In genomic region chr7:102506848-102507247, GRCm38 (mm10) we compare ENCODE assay signal across 7 mouse cellular contexts. TPM values are rescaled to one million over a fixed set of nuclear protein-coding genes. Genes with fewer than 3 reads are reported as not detected.
A peak's percentile ranks its signal among the peaks of the same experiment; 100 is the strongest.
DNase-seq lines count a peak whose midpoint lies in the region; ATAC-seq lines count a peak whose summit lies in the region.

No protein-coding gene starts in this region.

- intact Hi-C loops in left cerebral cortex, postnatal 14 days (cut with DNase I), result loop anchor here (5.0 kb wide), 1 partner anchor 1365 kb away; no protein-coding TSS in a partner anchor

- no peaks in the 10 kb centered on the region for H3K4me1 ChIP-seq in intestine, embryonic 16.5 days (ENCODE audit: control insufficient read depth, insufficient read depth, low read length)
- H3K4me1 ChIP-seq in midbrain, embryonic 11.5 days (ENCODE audit: control insufficient read depth, insufficient read depth, low read length), result no peaks in the 10 kb centered on the region

- H3K27ac ChIP-seq in intestine, embryonic 16.5 days (ENCODE audit: low read length), result no peak overlapping the region
- no peak overlapping the region for H3K27ac ChIP-seq in midbrain, embryonic 11.5 days (ENCODE audit: low read depth, low read length)

- H3K9ac ChIP-seq in intestine, embryonic 16.5 days (ENCODE audit: low read depth, low read length), result no peak overlapping the region
- no peak overlapping the region for H3K9ac ChIP-seq in midbrain, embryonic 11.5 days (ENCODE audit: low read length)

- H3K27me3 ChIP-seq in intestine, embryonic 16.5 days (replicated peaks; ENCODE audit: control insufficient read depth, insufficient read depth, low read length), result no peaks in the 10 kb centered on the region
- no peaks in the 10 kb centered on the region for H3K27me3 ChIP-seq in midbrain, embryonic 11.5 days (ENCODE audit: control insufficient read depth, insufficient read depth, low read length)

- ATAC-seq in common myeloid progenitor, adult 5-6 weeks (replicated peaks; ENCODE audit: low read depth, poor library complexity, severe bottlenecking), result peak; percentile 98
- ATAC-seq in intestine, embryonic 16.5 days, result peak; percentile 74
- ATAC-seq in midbrain, embryonic 11.5 days (ENCODE audit: low FRiP score), result peak; percentile 73

- DNase-seq in adipocyte (ENCODE audit: low spot score), result peak; percentile 70
- DNase-seq in gastrocnemius, adult 8-10 months (ENCODE audit: low spot score in 2 of 2), result peak; percentile 47 to 49
- peak; percentile 86 to 87 for DNase-seq in left cerebral cortex, postnatal 14 days (ENCODE audit: low spot score in 2 of 2)
- DNase-seq in midbrain, embryonic 11.5 days (ENCODE audit: low spot score, missing footprints), result peak; percentile 98
- peak; percentile 46 for DNase-seq in skeletal muscle tissue, adult 2 months (ENCODE audit: low read depth, low spot score)

- no peak overlapping the region for H3K4me3 ChIP-seq in intestine, embryonic 16.5 days (ENCODE audit: low read length)
- H3K4me3 ChIP-seq in midbrain, embryonic 11.5 days (ENCODE audit: low read depth, low read length), result no peak overlapping the region

- no peaks in the 10 kb centered on the region for H3K36me3 ChIP-seq in intestine, embryonic 16.5 days (ENCODE audit: control insufficient read depth, insufficient read depth, low read length)
- no peaks in the 10 kb centered on the region for H3K36me3 ChIP-seq in midbrain, embryonic 11.5 days (ENCODE audit: control insufficient read depth, insufficient read depth, low read length)

- no peak overlapping the region for H3K4me2 ChIP-seq in intestine, embryonic 16.5 days (ENCODE audit: low read depth, low read length)
- no peak overlapping the region for H3K4me2 ChIP-seq in midbrain, embryonic 11.5 days

- no peaks in the 10 kb centered on the region for H3K9me3 ChIP-seq in intestine, embryonic 16.5 days (ENCODE audit: control insufficient read depth, low read length)
- H3K9me3 ChIP-seq in midbrain, embryonic 11.5 days (ENCODE audit: control insufficient read depth, low read length), result no peaks in the 10 kb centered on the region

- WGBS in intestine, embryonic 16.5 days, result 45% methylated on average over 3 of the region's 3 CpGs
- 53% methylated on average over 3 of the region's 3 CpGs for WGBS in midbrain, embryonic 11.5 days

RNA-seq across cellular contexts. Expression of gene Olfr545, which starts 7.5 kb away (rescaled TPM):
- not detected in 2 replicates for total RNA-seq in common myeloid progenitor, adult 5-6 weeks (2017)
- not detected for total RNA-seq in gastrocnemius, adult 8-10 months (2022)
- polyA plus RNA-seq in intestine, embryonic 16.5 days (2015; fragmentation: Nextera tagmentation; extraction: Ambion mirVana), result not detected in 2 replicates
- not detected for total RNA-seq in left cerebral cortex, postnatal 14 days (2021)
- polyA plus RNA-seq in midbrain, embryonic 11.5 days (2014; fragmentation: Nextera tagmentation; extraction: Ambion mirVana), result 0.16 TPM in 1 of 2 replicates, not detected in the other

RNA-seq across cellular contexts. Expression of gene Olfr544, which starts 18.7 kb away (rescaled TPM):
- total RNA-seq in common myeloid progenitor, adult 5-6 weeks (2017), result not detected in 2 replicates
- not detected for total RNA-seq in gastrocnemius, adult 8-10 months (2022)
- polyA plus RNA-seq in intestine, embryonic 16.5 days (2015; fragmentation: Nextera tagmentation; extraction: Ambion mirVana), result 0.04 TPM in 1 of 2 replicates, not detected in the other
- total RNA-seq in left cerebral cortex, postnatal 14 days (2021), result not detected
- polyA plus RNA-seq in midbrain, embryonic 11.5 days (2014; fragmentation: Nextera tagmentation; extraction: Ambion mirVana), result 0.04 and 0.10 TPM in 2 replicates

RNA-seq across cellular contexts. Expression of gene Olfr543, which starts 25.4 kb away (rescaled TPM):
- total RNA-seq in common myeloid progenitor, adult 5-6 weeks (2017), result not detected in 2 replicates
- total RNA-seq in gastrocnemius, adult 8-10 months (2022), result not detected
- polyA plus RNA-seq in intestine, embryonic 16.5 days (2015; fragmentation: Nextera tagmentation; extraction: Ambion mirVana), result 0.09 and 0.16 TPM in 2 replicates
- not detected for total RNA-seq in left cerebral cortex, postnatal 14 days (2021)
- 0.25 and 0.33 TPM in 2 replicates for polyA plus RNA-seq in midbrain, embryonic 11.5 days (2014; fragmentation: Nextera tagmentation; extraction: Ambion mirVana)

RNA-seq across cellular contexts. Expression of gene Olfr547, which starts 27.7 kb away (rescaled TPM):
- total RNA-seq in common myeloid progenitor, adult 5-6 weeks (2017), result not detected in 2 replicates
- not detected for total RNA-seq in gastrocnemius, adult 8-10 months (2022)
- not detected in 2 replicates for polyA plus RNA-seq in intestine, embryonic 16.5 days (2015; fragmentation: Nextera tagmentation; extraction: Ambion mirVana)
- not detected for total RNA-seq in left cerebral cortex, postnatal 14 days (2021)
- polyA plus RNA-seq in midbrain, embryonic 11.5 days (2014; fragmentation: Nextera tagmentation; extraction: Ambion mirVana), result not detected in 2 replicates

RNA-seq across cellular contexts. Expression of gene Olfr548-ps1, which starts 33.8 kb away (rescaled TPM):
- total RNA-seq in common myeloid progenitor, adult 5-6 weeks (2017), result not detected in 2 replicates
- total RNA-seq in gastrocnemius, adult 8-10 months (2022), result not detected
- polyA plus RNA-seq in intestine, embryonic 16.5 days (2015; fragmentation: Nextera tagmentation; extraction: Ambion mirVana), result not detected in 2 replicates
- not detected for total RNA-seq in left cerebral cortex, postnatal 14 days (2021)
- not detected in 2 replicates for polyA plus RNA-seq in midbrain, embryonic 11.5 days (2014; fragmentation: Nextera tagmentation; extraction: Ambion mirVana)

Comparison
In these comparisons a context has a peak if more than half of its experiments do, and no peak if none do; other contexts are left out.
1. DNase-seq: peak in every context shown above with its lines; median percentile 98 in midbrain, embryonic 11.5 days; 86 in left cerebral cortex, postnatal 14 days; 70 in adipocyte; 48 in gastrocnemius, adult 8-10 months; 46 in skeletal muscle tissue, adult 2 months.